Mouse (Mus musculus) forebrain, embryonic 15.5 days (tissue): Measurements from ENCODE around the gene Slc25a12. TPM values are rescaled to one million over a fixed set of nuclear protein-coding genes. Genes with fewer than 3 reads are reported as not detected.

Experiments used
- ATAC-seq: fragments of 200-750 bp; cut with Nextera tagmentation; replicated peaks from 2 replicates; pipeline ENCODE4 v1.8.0; 2017; ENCODE audit warnings: mild to moderate bottlenecking, moderate TSS enrichment, moderate library complexity
- H3K27ac ChIP-seq: fragments of 300-500 bp; sonication (generic); replicated peaks from 2 replicates; pipeline ENCODE4 v1.5.1; 2015; ENCODE audit warnings: mild to moderate bottlenecking, inconsistent platforms
- H3K27me3 ChIP-seq: fragments of 300-500 bp; sonication (generic); 2 replicates; pipeline ENCODE4 v1.6.1; 2015; ENCODE audit warnings: inconsistent platforms
- H3K36me3 ChIP-seq: fragments of 300-500 bp; sonication (generic); 2 replicates; pipeline ENCODE4 v1.6.1; 2015; ENCODE audit warnings: mild to moderate bottlenecking, inconsistent platforms
- H3K4me1 ChIP-seq: fragments of 300-500 bp; sonication (generic); 2 replicates; pipeline ENCODE4 v1.6.1; 2015; ENCODE audit warnings: inconsistent platforms
- H3K4me2 ChIP-seq: fragments of 300-500 bp; sonication (generic); replicated peaks from 2 replicates; pipeline ENCODE4 v1.6.1; 2015; ENCODE audit warnings: mild to moderate bottlenecking, inconsistent platforms
- H3K4me3 ChIP-seq: fragments of 300-500 bp; sonication (generic); 2 replicates; pipeline ENCODE4 v1.5.1; 2015; ENCODE audit warnings: mild to moderate bottlenecking, inconsistent platforms
- H3K9ac ChIP-seq: fragments of 300-500 bp; sonication (generic); replicated peaks from 2 replicates; pipeline ENCODE4 v1.6.1; 2015; ENCODE audit warnings: mild to moderate bottlenecking, inconsistent platforms
- H3K9me3 ChIP-seq: fragments of 300-500 bp; sonication (generic); 2 replicates; pipeline ENCODE4 v1.6.1; 2016; ENCODE audit warnings: inconsistent platforms
- WGBS: fragments of 180-500 bp; shearing (Covaris S2); methylation state at CpG from one replicate; pipeline ENCODE4 v1.1.7; 2015; ENCODE audit warnings: mixed read lengths; 5-methylcytosine and 5-hydroxymethylcytosine counted together
- polyA plus RNA-seq: library from polyadenylated mRNA; unstranded; fragments of >200 nt; fragmentation: Nextera tagmentation; extraction: Ambion mirVana; gene quantifications from 2 replicates; pipeline ENCODE4 v1.2.1, GENCODE M21; 2015

The Slc25a12 gene
- polyA plus RNA-seq, 1 experiment from 2014 or later: 82.0 TPM

- no peak overlapping the region for H3K4me3 ChIP-seq
- no peaks in the 10 kb centered on the region for H3K27me3 ChIP-seq
- peaks cover 42% of the 10 kb centered on the region for H3K4me1 ChIP-seq
- no peak for ATAC-seq
- peaks cover 3% of the 10 kb centered on the region; the same call in 1 of the 2 replicates for H3K36me3 ChIP-seq
- H3K4me2 ChIP-seq: no peak overlapping the region
- H3K9me3 ChIP-seq: no peaks in the 10 kb centered on the region
- H3K27ac ChIP-seq: no peak overlapping the region
- no peak overlapping the region for H3K9ac ChIP-seq
- WGBS: 88% methylated on average over 1 of the region's 1 CpGs
These were observed 68.8 kb downstream of the Slc25a12 start for GRCm38 (mm10) chr2:71298729-71299128.

GRCm38 (mm10) chr2:71297501-71297900, 70.0 kb downstream of the Slc25a12 start:
- Histone ChIP-seq H3K9ac (no peak overlapping the region), H3K27me3 (no peaks in the 10 kb centered on the region), H3K27ac (no peak overlapping the region), H3K9me3 (no peaks in the 10 kb centered on the region), H3K4me2 (no peak overlapping the region), H3K4me1 (peaks cover 32% of the 10 kb centered on the region), H3K4me3 (no peak overlapping the region), H3K36me3 (peaks cover 3% of the 10 kb centered on the region; the same call in 1 of the 2 replicates)
- no peak for ATAC-seq
- WGBS: 65% methylated on average over 1 of the region's 1 CpGs

GRCm38 (mm10) chr2:71295844-71296243, 71.7 kb downstream of the Slc25a12 start:
- no peak for ATAC-seq
- Histone ChIP-seq H3K4me3 (no peak overlapping the region), H3K27me3 (no peaks in the 10 kb centered on the region), H3K4me2 (no peak overlapping the region), H3K27ac (no peak overlapping the region), H3K9me3 (no peaks in the 10 kb centered on the region), H3K4me1 (peaks cover 22% of the 10 kb centered on the region), H3K36me3 (peaks cover 3% of the 10 kb centered on the region; the same call in 1 of the 2 replicates), H3K9ac (no peak overlapping the region)
- 58% methylated on average over 12 of the region's 12 CpGs for WGBS

- Histone ChIP-seq H3K36me3 (peaks cover 3% of the 10 kb centered on the region; the same call in 1 of the 2 replicates), H3K27ac (peak overlapping the region; percentile 65), H3K4me3 (no peak overlapping the region), H3K9ac (0 out of 2 replicates have a peak overlapping the region, but pooled peaks have one; percentile 12), H3K9me3 (no peaks in the 10 kb centered on the region), H3K4me2 (no peak overlapping the region), H3K27me3 (no peaks in the 10 kb centered on the region), H3K4me1 (peaks cover 28% of the 10 kb centered on the region)
- 15% methylated on average over 7 of the region's 7 CpGs for WGBS
- ATAC-seq: no peak
These were observed 73.1 kb downstream of the Slc25a12 start for GRCm38 (mm10) chr2:71294489-71294888.

- Histone ChIP-seq H3K4me2 (no peak overlapping the region), H3K36me3 (peaks cover 3% of the 10 kb centered on the region; the same call in 1 of the 2 replicates), H3K9me3 (no peaks in the 10 kb centered on the region), H3K4me1 (peaks cover 28% of the 10 kb centered on the region), H3K27ac (peak overlapping the region; percentile 65), H3K4me3 (no peak overlapping the region), H3K27me3 (no peaks in the 10 kb centered on the region), H3K9ac (no peak overlapping the region)
- WGBS: 51% methylated on average over 3 of the region's 3 CpGs
- no peak for ATAC-seq
These were observed 73.6 kb downstream of the Slc25a12 start for GRCm38 (mm10) chr2:71293983-71294382.

- Histone ChIP-seq H3K9ac (no peak overlapping the region), H3K36me3 (peaks cover 6% of the 10 kb centered on the region; the same call in 1 of the 2 replicates), H3K9me3 (no peaks in the 10 kb centered on the region), H3K4me2 (no peak overlapping the region), H3K4me3 (no peak overlapping the region), H3K27ac (no peak overlapping the region), H3K4me1 (peaks cover 28% of the 10 kb centered on the region), H3K27me3 (no peaks in the 10 kb centered on the region)
- 68% methylated on average over 5 of the region's 5 CpGs for WGBS
- ATAC-seq: no peak
These were observed 76.0 kb downstream of the Slc25a12 start for GRCm38 (mm10) chr2:71291566-71291965.

- peak; percentile 63; the same call in 1 of the 2 replicates for ATAC-seq
- Histone ChIP-seq H3K27ac (no peak overlapping the region; the same call in 1 of the 2 replicates), H3K27me3 (no peaks in the 10 kb centered on the region)
These were observed 77.3 kb downstream of the Slc25a12 start for GRCm38 (mm10) chr2:71290107-71290775.

GRCm38 (mm10) chr2:71281981-71282380, 85.6 kb downstream of the Slc25a12 start:
- no peaks in the 10 kb centered on the region for H3K9me3 ChIP-seq
- no peak overlapping the region for H3K9ac ChIP-seq
- no peak overlapping the region for H3K4me3 ChIP-seq
- no peaks in the 10 kb centered on the region for H3K27me3 ChIP-seq
- no peak overlapping the region for H3K27ac ChIP-seq
- WGBS: 89% methylated on average over 1 of the region's 1 CpGs
- peak; percentile 44; the same call in 1 of the 2 replicates for ATAC-seq
- H3K36me3 ChIP-seq: peaks cover 22% of the 10 kb centered on the region
- no peak overlapping the region for H3K4me2 ChIP-seq
- peaks cover 13% of the 10 kb centered on the region for H3K4me1 ChIP-seq

More at GRCm38 (mm10) chr2:71290107-71290775, 77.3 kb downstream of the Slc25a12 start:
- 41% methylated on average over 6 of the region's 6 CpGs for WGBS
- Histone ChIP-seq H3K9ac (no peak overlapping the region), H3K36me3 (peaks cover 7% of the 10 kb centered on the region; the same call in 1 of the 2 replicates), H3K9me3 (no peaks in the 10 kb centered on the region), H3K4me2 (no peak overlapping the region), H3K4me3 (no peak overlapping the region), H3K4me1 (peaks cover 21% of the 10 kb centered on the region)

GRCm38 (mm10) chr2:71278791-71279775, 88.5 kb downstream of the Slc25a12 start:
- H3K36me3 ChIP-seq: peaks cover 37% of the 10 kb centered on the region
- 0 out of 2 replicates have a peak, but pooled peaks have one; percentile 30 for ATAC-seq
- H3K27ac ChIP-seq: peak overlapping the region; percentile 5

GRCm38 (mm10) chr2:71275734-71276133, 91.8 kb downstream of the Slc25a12 start:
- no peak for ATAC-seq
- no peaks in the 10 kb centered on the region for H3K9me3 ChIP-seq
- H3K36me3 ChIP-seq: peaks cover 29% of the 10 kb centered on the region
- H3K4me2 ChIP-seq: no peak overlapping the region
- no peak overlapping the region for H3K9ac ChIP-seq
- H3K4me3 ChIP-seq: no peak overlapping the region
- peaks cover 13% of the 10 kb centered on the region for H3K4me1 ChIP-seq
- no peaks in the 10 kb centered on the region for H3K27me3 ChIP-seq
- no peak overlapping the region for H3K27ac ChIP-seq
- WGBS: 80% methylated on average over 7 of the region's 7 CpGs

More at GRCm38 (mm10) chr2:71278791-71279775, 88.5 kb downstream of the Slc25a12 start:
- Histone ChIP-seq H3K27me3 (no peaks in the 10 kb centered on the region), H3K4me3 (no peak overlapping the region), H3K9me3 (no peaks in the 10 kb centered on the region), H3K4me1 (peaks cover 13% of the 10 kb centered on the region), H3K4me2 (no peak overlapping the region), H3K9ac (no peak overlapping the region)
- 44% methylated on average over 23 of the region's 23 CpGs for WGBS

- no peak for ATAC-seq
- Histone ChIP-seq H3K9me3 (no peaks in the 10 kb centered on the region), H3K27ac (no peak overlapping the region), H3K27me3 (no peaks in the 10 kb centered on the region), H3K4me3 (no peak overlapping the region), H3K9ac (no peak overlapping the region), H3K36me3 (peaks cover 29% of the 10 kb centered on the region), H3K4me2 (no peak overlapping the region), H3K4me1 (peaks cover 5% of the 10 kb centered on the region)
- 80% methylated on average over 23 of the region's 23 CpGs for WGBS
These were observed 93.4 kb downstream of the Slc25a12 start for GRCm38 (mm10) chr2:71273955-71274679.
